Mouse (Mus musculus): ENCODE data around the gene Herc4.

Gene Herc4

DNA sequence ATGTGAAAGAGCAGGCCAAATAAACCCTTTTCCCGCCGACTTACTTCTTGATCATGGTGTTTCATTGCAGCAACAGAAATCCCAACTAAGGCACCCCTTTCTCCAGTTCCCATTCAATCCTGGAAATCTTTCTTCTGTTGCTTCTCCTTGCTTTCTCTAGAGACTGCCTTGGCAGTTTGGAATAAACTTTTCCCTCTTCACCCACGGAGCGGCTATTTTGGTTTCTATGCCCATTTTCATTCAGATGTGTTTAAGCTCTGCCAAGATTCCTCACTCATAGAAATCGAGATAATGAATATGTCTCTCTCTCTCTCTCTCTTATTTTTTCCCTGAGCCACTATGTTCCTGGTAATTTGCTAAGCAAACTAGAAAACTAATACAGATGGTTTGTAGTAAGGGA is 108.5 kb downstream of the Herc4 start:
- DNase-seq (ENCODE audit: low spot score in 2 of 2): no peak

- DNase-seq (ENCODE audit: low spot score in 2 of 2): no peak
These were observed 116.9 kb downstream of the Herc4 start for GRCm38 (mm10) chr10:63360502-63360901.

DNA sequence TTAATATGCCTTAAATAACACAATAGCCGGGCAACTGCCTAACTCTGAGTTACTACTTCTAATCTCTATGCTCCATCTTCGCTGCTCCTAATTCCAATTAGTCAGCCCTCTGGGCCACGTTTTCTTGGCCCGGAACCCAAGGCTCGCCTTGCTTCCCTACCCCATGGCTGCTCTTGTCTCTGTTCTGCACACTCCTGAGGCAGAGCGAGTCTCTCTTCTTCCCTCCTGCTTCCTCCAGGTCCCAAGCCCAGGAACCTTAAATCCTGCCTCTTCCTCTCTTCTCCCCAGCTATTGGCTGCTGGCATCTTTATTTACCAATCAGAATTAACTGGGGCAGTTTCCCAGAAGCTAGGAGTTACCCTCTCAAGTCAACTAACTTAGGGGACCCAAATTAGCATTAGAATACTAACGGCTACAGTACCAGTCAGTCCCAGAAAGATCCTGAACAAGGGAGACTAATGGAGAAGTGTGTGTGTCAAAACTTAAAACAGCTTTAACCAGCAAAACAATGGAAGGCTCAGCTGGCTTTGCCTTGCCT is 122.4 kb downstream of the Herc4 start:
- DNase-seq (ENCODE audit: low spot score in 2 of 2): no peak

DNA sequence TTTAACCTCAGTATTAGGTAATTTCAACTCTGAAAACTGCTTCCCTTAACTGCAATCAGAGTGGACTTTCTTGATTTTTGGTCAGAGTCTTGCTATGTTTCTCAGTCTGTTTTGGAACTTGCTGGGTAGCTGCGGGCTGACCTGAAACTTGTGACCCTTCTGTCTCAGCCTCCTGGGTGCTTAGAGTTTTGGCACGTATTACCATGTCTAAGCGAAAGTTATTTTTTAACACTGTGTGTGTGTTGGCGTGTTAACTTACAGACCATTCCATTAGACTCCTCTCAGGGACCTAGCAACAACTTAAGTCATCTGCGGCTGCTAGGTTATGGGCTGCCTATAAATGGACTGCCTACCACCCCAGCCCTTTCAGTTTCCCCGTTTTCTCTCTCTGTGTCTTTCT is 123.8 kb downstream of the Herc4 start:
- DNase-seq (ENCODE audit: low spot score in 2 of 2): no peak
